Mouse (Mus musculus) intestine, postnatal 0 days (tissue): Measurements from ENCODE around the gene Phpt1. TPM values are rescaled to one million over a fixed set of nuclear protein-coding genes. Genes with fewer than 3 reads are reported as not detected.

ENCODE experiments used
- ATAC-seq: fragments of 200-750 bp; cut with Nextera tagmentation; 2 replicates; pipeline ENCODE4 v1.8.0; 2017; ENCODE audit warnings: mild to moderate bottlenecking, moderate TSS enrichment, moderate library complexity
- H3K27ac ChIP-seq: fragments of 300-500 bp; sonication (generic); 2 replicates; pipeline ENCODE4 v1.5.1; 2014; ENCODE audit warnings: mild to moderate bottlenecking, low read depth, low read length, moderate library complexity
- H3K27me3 ChIP-seq: fragments of 300-500 bp; sonication (generic); replicated peaks from 2 replicates; pipeline ENCODE4 v1.6.1; 2014; ENCODE audit warnings: low read length, mixed read lengths; ENCODE audit not compliant: control insufficient read depth, insufficient read depth
- H3K36me3 ChIP-seq: fragments of 300-500 bp; sonication (generic); 2 replicates; pipeline ENCODE4 v1.6.1; 2014; ENCODE audit warnings: mild to moderate bottlenecking, moderate library complexity; ENCODE audit not compliant: control insufficient read depth, insufficient read depth
- H3K4me1 ChIP-seq: fragments of 300-500 bp; sonication (generic); replicated peaks from 2 replicates; pipeline ENCODE4 v1.6.1; 2014; ENCODE audit warnings: antibody characterized with exemption, low read length, mixed read lengths; ENCODE audit not compliant: control insufficient read depth, insufficient read depth
- H3K4me2 ChIP-seq: fragments of 300-500 bp; sonication (generic); replicated peaks from 2 replicates; pipeline ENCODE4 v1.6.1; 2014; ENCODE audit warnings: low read depth, mild to moderate bottlenecking, moderate library complexity
- H3K4me3 ChIP-seq: fragments of 300-500 bp; sonication (generic); 2 replicates; pipeline ENCODE4 v1.5.1; 2014; ENCODE audit warnings: low read depth, low read length
- H3K9ac ChIP-seq: fragments of 300-500 bp; sonication (generic); 2 replicates; pipeline ENCODE4 v1.6.1; 2014; ENCODE audit warnings: mild to moderate bottlenecking, low read depth, low read length
- H3K9me3 ChIP-seq: fragments of 300-500 bp; sonication (generic); 2 replicates; pipeline ENCODE4 v1.6.1; 2016; ENCODE audit warnings: mixed run types; ENCODE audit not compliant: control insufficient read depth
- CTCF ChIP-seq: sonication (generic); IDR thresholded peaks from 2 replicates; pipeline ENCODE4 v1.5.1; 2016; ENCODE audit warnings: low read depth, mild to moderate bottlenecking, control low read depth, antibody characterized with exemption, moderate library complexity
- WGBS: fragments of 180-500 bp; shearing (Covaris S2); extraction: QIAGEN DNeasy Blood & Tissue Kit; methylation state at CpG from one replicate; pipeline ENCODE4 v1.1.7; 2014; 5-methylcytosine and 5-hydroxymethylcytosine counted together
- polyA plus RNA-seq: library from polyadenylated mRNA; unstranded; fragments of >200 nt; fragmentation: Nextera tagmentation; extraction: Ambion mirVana; gene quantifications from 2 replicates; pipeline ENCODE4 v1.2.1, GENCODE M21; 2015

Phpt1 gene
- polyA plus RNA-seq, 1 experiment from 2014 or later, result 116 TPM

GRCm38 (mm10) chr2:25549021-25549991 is 25.7 kb downstream of the Phpt1 start:
- H3K27ac ChIP-seq, result no peak overlapping the region
- no peak for TF ChIP-seq CTCF
- no peak for ATAC-seq
- H3K9ac ChIP-seq, result no peak overlapping the region
- 64% methylated on average over 9 of the region's 9 CpGs for WGBS
- H3K27me3 ChIP-seq, result no peaks in the 10 kb centered on the region
- H3K4me2 ChIP-seq, result no peak overlapping the region
- no peaks in the 10 kb centered on the region for H3K4me1 ChIP-seq
- H3K36me3 ChIP-seq, result no peaks in the 10 kb centered on the region
- H3K4me3 ChIP-seq, result no peak overlapping the region
- no peaks in the 10 kb centered on the region for H3K9me3 ChIP-seq

GRCm38 (mm10) chr2:25546811-25547491 is 28.1 kb downstream of the Phpt1 start, which contains the start of gene Traf2:
TSS of gene Traf2 (minus strand) at chr2:25546940.
- no peaks in the 10 kb centered on the region for H3K27me3 ChIP-seq
- no peak for TF ChIP-seq CTCF
- WGBS, result 3% methylated on average over 48 of the region's 48 CpGs
- H3K9ac ChIP-seq, result peak within 1 kb of the TSS; percentile 82
- H3K9me3 ChIP-seq, result no peaks in the 10 kb centered on the region
- peak within 1 kb of the TSS; percentile 74 for H3K27ac ChIP-seq
- H3K4me3 ChIP-seq, result peak within 1 kb of the TSS; percentile 65
- no peaks in the 10 kb centered on the region for H3K4me1 ChIP-seq
- H3K36me3 ChIP-seq, result no peaks in the 10 kb centered on the region
- peak; percentile 99 for ATAC-seq
- H3K4me2 ChIP-seq, result peak within 1 kb of the TSS; percentile 68

GRCm38 (mm10) chr2:25545996-25546810 is 28.8 kb downstream of the Phpt1 start:
- ATAC-seq, result peak; percentile 65
- H3K4me1 ChIP-seq, result no peaks in the 10 kb centered on the region
- WGBS, result 5% methylated on average over 29 of the region's 43 CpGs
- peak overlapping the region; percentile 68 for H3K4me2 ChIP-seq
- 0 out of 2 replicates have a peak, but pooled peaks have one; percentile 16 for TF ChIP-seq CTCF
- H3K9ac ChIP-seq, result peak overlapping the region; percentile 82
- H3K4me3 ChIP-seq, result peak overlapping the region; percentile 65
- H3K27ac ChIP-seq, result peak overlapping the region; percentile 74
- H3K27me3 ChIP-seq, result no peaks in the 10 kb centered on the region
- H3K36me3 ChIP-seq, result no peaks in the 10 kb centered on the region
- no peaks in the 10 kb centered on the region for H3K9me3 ChIP-seq

GRCm38 (mm10) chr2:25541644-25542367 is 33.2 kb downstream of the Phpt1 start:
- Histone ChIP-seq H3K9ac (no peak overlapping the region), H3K4me2 (no peak overlapping the region), H3K4me1 (no peaks in the 10 kb centered on the region), H3K27me3 (no peaks in the 10 kb centered on the region), H3K36me3 (peaks cover 16% of the 10 kb centered on the region), H3K9me3 (no peaks in the 10 kb centered on the region), H3K27ac (no peak overlapping the region), H3K4me3 (no peak overlapping the region)
- no peak for ATAC-seq
- TF ChIP-seq CTCF, result no peak
- 69% methylated on average over 10 of the region's 10 CpGs for WGBS

- Histone ChIP-seq H3K36me3 (peaks cover 29% of the 10 kb centered on the region), H3K4me2 (no peak overlapping the region), H3K9me3 (no peaks in the 10 kb centered on the region), H3K4me3 (no peak overlapping the region), H3K27ac (no peak overlapping the region), H3K9ac (no peak overlapping the region), H3K27me3 (no peaks in the 10 kb centered on the region), H3K4me1 (no peaks in the 10 kb centered on the region)
- ATAC-seq, result no peak
- no peak for TF ChIP-seq CTCF
- WGBS, result 84% methylated on average over 4 of the region's 4 CpGs
These were observed 34.5 kb downstream of the Phpt1 start for GRCm38 (mm10) chr2:25540541-25540948.
